Mouse (Mus musculus): ENCODE data around the gene A930018P22Rik. TPM values are rescaled to one million over a fixed set of nuclear protein-coding genes. Genes with fewer than 3 reads are reported as not detected.
A peak's percentile ranks its signal among the peaks of the same experiment; 100 is the strongest.

A930018P22Rik gene
- polyA plus RNA-seq, 1 experiment from 2014 or later, result 0.20 TPM

- Histone ChIP-seq H3K27me3 (ENCODE audit: insufficient read depth, poor library complexity, severe bottlenecking) (0 out of 2 replicates have a peak, but pooled peaks cover 3% of the 10 kb centered on the region), H3K27ac (no peak overlapping the region), H3K9me3 (no peaks in the 10 kb centered on the region), H3K4me1 (replicated peaks) (no peaks in the 10 kb centered on the region), H3K36me3 (no peaks in the 10 kb centered on the region), H3K4me3 (no peak overlapping the region)
- DNase-seq (ENCODE audit: low spot score), result no peak
- WGBS, result 83% methylated on average over 6 of the region's 6 CpGs
These were observed 28.2 kb downstream of the A930018P22Rik start for GRCm38 (mm10) chr2:104150608-104151397.

GRCm38 (mm10) chr2:104153345-104153744, 30.8 kb downstream of the A930018P22Rik start:
- 0 out of 2 replicates have a peak, but pooled peaks cover 3% of the 10 kb centered on the region for H3K27me3 ChIP-seq (ENCODE audit: insufficient read depth, poor library complexity, severe bottlenecking)
- no peak for DNase-seq (ENCODE audit: low spot score)
- H3K4me1 ChIP-seq (replicated peaks), result no peaks in the 10 kb centered on the region
- no peak overlapping the region for H3K4me3 ChIP-seq
- H3K36me3 ChIP-seq, result no peaks in the 10 kb centered on the region
- H3K27ac ChIP-seq, result no peak overlapping the region
- no peaks in the 10 kb centered on the region for H3K9me3 ChIP-seq
- 88% methylated on average over 4 of the region's 4 CpGs for WGBS

- H3K36me3 ChIP-seq, result no peaks in the 10 kb centered on the region
- H3K4me1 ChIP-seq (replicated peaks), result no peaks in the 10 kb centered on the region
- 84% methylated on average over 3 of the region's 3 CpGs for WGBS
- H3K9me3 ChIP-seq, result no peaks in the 10 kb centered on the region
- H3K27me3 ChIP-seq (ENCODE audit: insufficient read depth, poor library complexity, severe bottlenecking), result no peaks in the 10 kb centered on the region
- H3K4me3 ChIP-seq, result no peak overlapping the region
- H3K27ac ChIP-seq, result no peak overlapping the region
- DNase-seq (ENCODE audit: low spot score), result no peak
These were observed 31.3 kb downstream of the A930018P22Rik start for GRCm38 (mm10) chr2:104153876-104154275.

- Histone ChIP-seq H3K27ac (no peak overlapping the region), H3K4me3 (no peak overlapping the region), H3K9me3 (no peaks in the 10 kb centered on the region), H3K4me1 (replicated peaks) (no peaks in the 10 kb centered on the region), H3K27me3 (ENCODE audit: insufficient read depth, poor library complexity, severe bottlenecking) (no peaks in the 10 kb centered on the region), H3K36me3 (no peaks in the 10 kb centered on the region)
- 86% methylated on average over 4 of the region's 4 CpGs for WGBS
- DNase-seq (ENCODE audit: low spot score), result no peak
These were observed 35.3 kb downstream of the A930018P22Rik start for GRCm38 (mm10) chr2:104157831-104158230.

- Histone ChIP-seq H3K9me3 (no peaks in the 10 kb centered on the region), H3K36me3 (no peaks in the 10 kb centered on the region), H3K27me3 (ENCODE audit: insufficient read depth, poor library complexity, severe bottlenecking) (no peaks in the 10 kb centered on the region; the same call in 1 of the 2 replicates), H3K4me3 (no peak overlapping the region), H3K27ac (no peak overlapping the region), H3K4me1 (replicated peaks) (peaks cover 10% of the 10 kb centered on the region)
- 79% methylated on average over 7 of the region's 7 CpGs for WGBS
- DNase-seq (ENCODE audit: low spot score), result no peak
These were observed 40.8 kb downstream of the A930018P22Rik start for GRCm38 (mm10) chr2:104163418-104163817.

GRCm38 (mm10) chr2:104163978-104164487, 41.5 kb downstream of the A930018P22Rik start:
- no peak overlapping the region for H3K27ac ChIP-seq
- DNase-seq (ENCODE audit: low spot score), result no peak

GRCm38 (mm10) chr2:104165631-104166030, 43.1 kb downstream of the A930018P22Rik start:
- Histone ChIP-seq H3K27me3 (ENCODE audit: insufficient read depth, poor library complexity, severe bottlenecking) (no peaks in the 10 kb centered on the region; the same call in 1 of the 2 replicates), H3K4me3 (no peak overlapping the region), H3K9me3 (no peaks in the 10 kb centered on the region), H3K27ac (no peak overlapping the region), H3K36me3 (no peaks in the 10 kb centered on the region), H3K4me1 (replicated peaks) (peaks cover 16% of the 10 kb centered on the region)
- no peak for DNase-seq (ENCODE audit: low spot score)
- 90% methylated on average over 2 of the region's 2 CpGs for WGBS

More at GRCm38 (mm10) chr2:104163978-104164487, 41.5 kb downstream of the A930018P22Rik start:
- no peak overlapping the region for H3K4me3 ChIP-seq
- H3K4me1 ChIP-seq (replicated peaks), result peaks cover 16% of the 10 kb centered on the region
- 91% methylated on average over 4 of the region's 4 CpGs for WGBS
- H3K9me3 ChIP-seq, result no peaks in the 10 kb centered on the region
- H3K27me3 ChIP-seq (ENCODE audit: insufficient read depth, poor library complexity, severe bottlenecking), result no peaks in the 10 kb centered on the region; the same call in 1 of the 2 replicates
- H3K36me3 ChIP-seq, result no peaks in the 10 kb centered on the region

GRCm38 (mm10) chr2:104167765-104168164, 45.2 kb downstream of the A930018P22Rik start:
- no peak for DNase-seq (ENCODE audit: low spot score)
- WGBS, result 93% methylated on average over 23 of the region's 23 CpGs
- H3K4me3 ChIP-seq, result no peak overlapping the region
- H3K27ac ChIP-seq, result peak overlapping the region; percentile 64
- H3K4me1 ChIP-seq (replicated peaks), result peaks cover 16% of the 10 kb centered on the region
- no peaks in the 10 kb centered on the region for H3K36me3 ChIP-seq
- no peaks in the 10 kb centered on the region; the same call in 1 of the 2 replicates for H3K27me3 ChIP-seq (ENCODE audit: insufficient read depth, poor library complexity, severe bottlenecking)
- no peaks in the 10 kb centered on the region for H3K9me3 ChIP-seq

GRCm38 (mm10) chr2:104168186-104168896, 45.8 kb downstream of the A930018P22Rik start:
- Histone ChIP-seq H3K27ac (peak overlapping the region; percentile 64), H3K36me3 (no peaks in the 10 kb centered on the region), H3K4me1 (replicated peaks) (peaks cover 18% of the 10 kb centered on the region), H3K4me3 (peak overlapping the region; percentile 12; the same call in 1 of the 2 replicates), H3K27me3 (ENCODE audit: insufficient read depth, poor library complexity, severe bottlenecking) (no peaks in the 10 kb centered on the region; the same call in 1 of the 2 replicates), H3K9me3 (no peaks in the 10 kb centered on the region)
- WGBS, result 61% methylated on average over 17 of the region's 17 CpGs
- DNase-seq (ENCODE audit: low spot score), result no peak

GRCm38 (mm10) chr2:104172695-104173348, 50.3 kb downstream of the A930018P22Rik start:
- WGBS, result 71% methylated on average over 11 of the region's 11 CpGs
- DNase-seq (ENCODE audit: low spot score), result no peak
- no peak overlapping the region for H3K27ac ChIP-seq
- no peak overlapping the region for H3K4me3 ChIP-seq
- H3K4me1 ChIP-seq (replicated peaks), result peaks cover 20% of the 10 kb centered on the region
- no peaks in the 10 kb centered on the region for H3K9me3 ChIP-seq
- no peaks in the 10 kb centered on the region; the same call in 1 of the 2 replicates for H3K27me3 ChIP-seq (ENCODE audit: insufficient read depth, poor library complexity, severe bottlenecking)
- H3K36me3 ChIP-seq, result no peaks in the 10 kb centered on the region

GRCm38 (mm10) chr2:104173431-104173830, 50.9 kb downstream of the A930018P22Rik start:
- no peak for DNase-seq (ENCODE audit: low spot score)
- WGBS, result 94% methylated on average over 3 of the region's 3 CpGs
- Histone ChIP-seq H3K4me1 (replicated peaks) (peaks cover 14% of the 10 kb centered on the region), H3K27ac (no peak overlapping the region), H3K9me3 (no peaks in the 10 kb centered on the region), H3K36me3 (no peaks in the 10 kb centered on the region), H3K4me3 (no peak overlapping the region), H3K27me3 (ENCODE audit: insufficient read depth, poor library complexity, severe bottlenecking) (no peaks in the 10 kb centered on the region)
